Mouse (Mus musculus) intestine, postnatal 0 days (tissue): ENCODE results near the gene Maml3. TPM values are rescaled to one million over a fixed set of nuclear protein-coding genes. Genes with fewer than 3 reads are reported as not detected.

Experiments
- ATAC-seq: fragments of 200-750 bp; cut with Nextera tagmentation; 2 replicates; pipeline ENCODE4 v1.8.0; 2017; ENCODE audit warnings: mild to moderate bottlenecking, moderate TSS enrichment, moderate library complexity
- H3K27ac ChIP-seq: fragments of 300-500 bp; sonication (generic); 2 replicates; pipeline ENCODE4 v1.5.1; 2014; ENCODE audit warnings: mild to moderate bottlenecking, low read depth, low read length, moderate library complexity
- H3K27me3 ChIP-seq: fragments of 300-500 bp; sonication (generic); replicated peaks from 2 replicates; pipeline ENCODE4 v1.6.1; 2014; ENCODE audit warnings: low read length, mixed read lengths; ENCODE audit not compliant: control insufficient read depth, insufficient read depth
- H3K36me3 ChIP-seq: fragments of 300-500 bp; sonication (generic); 2 replicates; pipeline ENCODE4 v1.6.1; 2014; ENCODE audit warnings: mild to moderate bottlenecking, moderate library complexity; ENCODE audit not compliant: control insufficient read depth, insufficient read depth
- H3K4me1 ChIP-seq: fragments of 300-500 bp; sonication (generic); replicated peaks from 2 replicates; pipeline ENCODE4 v1.6.1; 2014; ENCODE audit warnings: antibody characterized with exemption, low read length, mixed read lengths; ENCODE audit not compliant: control insufficient read depth, insufficient read depth
- H3K4me2 ChIP-seq: fragments of 300-500 bp; sonication (generic); replicated peaks from 2 replicates; pipeline ENCODE4 v1.6.1; 2014; ENCODE audit warnings: low read depth, mild to moderate bottlenecking, moderate library complexity
- H3K4me3 ChIP-seq: fragments of 300-500 bp; sonication (generic); 2 replicates; pipeline ENCODE4 v1.5.1; 2014; ENCODE audit warnings: low read depth, low read length
- H3K9ac ChIP-seq: fragments of 300-500 bp; sonication (generic); 2 replicates; pipeline ENCODE4 v1.6.1; 2014; ENCODE audit warnings: mild to moderate bottlenecking, low read depth, low read length
- H3K9me3 ChIP-seq: fragments of 300-500 bp; sonication (generic); 2 replicates; pipeline ENCODE4 v1.6.1; 2016; ENCODE audit warnings: mixed run types; ENCODE audit not compliant: control insufficient read depth
- CTCF ChIP-seq: sonication (generic); IDR thresholded peaks from 2 replicates; pipeline ENCODE4 v1.5.1; 2016; ENCODE audit warnings: low read depth, mild to moderate bottlenecking, control low read depth, antibody characterized with exemption, moderate library complexity
- WGBS: fragments of 180-500 bp; shearing (Covaris S2); extraction: QIAGEN DNeasy Blood & Tissue Kit; methylation state at CpG from one replicate; pipeline ENCODE4 v1.1.7; 2014; 5-methylcytosine and 5-hydroxymethylcytosine counted together
- polyA plus RNA-seq: library from polyadenylated mRNA; unstranded; fragments of >200 nt; fragmentation: Nextera tagmentation; extraction: Ambion mirVana; gene quantifications from 2 replicates; pipeline ENCODE4 v1.2.1, GENCODE M21; 2015

The Maml3 gene
- polyA plus RNA-seq, 1 experiment from 2014 or later: 2.0 TPM

GRCm38 (mm10) chr3:52007602-52008252 is 97.1 kb downstream of the Maml3 start:
- H3K27me3 ChIP-seq: no peaks in the 10 kb centered on the region
- no peaks in the 10 kb centered on the region for H3K36me3 ChIP-seq
- peak overlapping the region; percentile 76 for H3K4me2 ChIP-seq
- 0 out of 2 replicates have a peak, but pooled peaks cover 2% of the 10 kb centered on the region for H3K4me1 ChIP-seq
- peak; percentile 51; the same call in 1 of the 2 replicates for TF ChIP-seq CTCF
- H3K9ac ChIP-seq: peak overlapping the region; percentile 31; the same call in 1 of the 2 replicates
- H3K4me3 ChIP-seq: peak overlapping the region; percentile 51
- H3K27ac ChIP-seq: peak overlapping the region; percentile 15; the same call in 1 of the 2 replicates
- H3K9me3 ChIP-seq: no peaks in the 10 kb centered on the region
- peak; percentile 28; the same call in 1 of the 2 replicates for ATAC-seq
- 1% methylated on average over 20 of the region's 21 CpGs for WGBS

- 0 out of 2 replicates have a peak overlapping the region, but pooled peaks have one; percentile 31 for H3K9ac ChIP-seq
- H3K27ac ChIP-seq: peak overlapping the region; percentile 42; the same call in 1 of the 2 replicates
- H3K9me3 ChIP-seq: no peaks in the 10 kb centered on the region
- no peaks in the 10 kb centered on the region for H3K27me3 ChIP-seq
- peak overlapping the region; percentile 51 for H3K4me3 ChIP-seq
- 23% methylated on average over 9 of the region's 9 CpGs for WGBS
- peak overlapping the region; percentile 76 for H3K4me2 ChIP-seq
- H3K4me1 ChIP-seq: 0 out of 2 replicates have a peak, but pooled peaks cover 2% of the 10 kb centered on the region
- TF ChIP-seq CTCF: no peak
- peak; percentile 50; the same call in 1 of the 2 replicates for ATAC-seq
- H3K36me3 ChIP-seq: no peaks in the 10 kb centered on the region
These were observed 98.0 kb downstream of the Maml3 start for GRCm38 (mm10) chr3:52006721-52007330.

GRCm38 (mm10) chr3:52003663-52004062 is 101.2 kb downstream of the Maml3 start:
- no peak overlapping the region for H3K4me3 ChIP-seq
- no peaks in the 10 kb centered on the region for H3K27me3 ChIP-seq
- no peak for ATAC-seq
- no peaks in the 10 kb centered on the region for H3K9me3 ChIP-seq
- no peak overlapping the region for H3K27ac ChIP-seq
- no peak for TF ChIP-seq CTCF
- no peak overlapping the region for H3K9ac ChIP-seq
- 0 out of 2 replicates have a peak, but pooled peaks cover 5% of the 10 kb centered on the region for H3K4me1 ChIP-seq
- WGBS: 83% methylated on average over 6 of the region's 6 CpGs
- no peaks in the 10 kb centered on the region for H3K36me3 ChIP-seq
- H3K4me2 ChIP-seq: no peak overlapping the region

- Histone ChIP-seq H3K4me3 (no peak overlapping the region), H3K9me3 (no peaks in the 10 kb centered on the region), H3K4me2 (no peak overlapping the region), H3K4me1 (peaks cover 4% of the 10 kb centered on the region; the same call in 1 of the 2 replicates), H3K36me3 (no peaks in the 10 kb centered on the region), H3K27me3 (no peaks in the 10 kb centered on the region), H3K9ac (no peak overlapping the region), H3K27ac (no peak overlapping the region)
- WGBS: 91% methylated on average over 9 of the region's 9 CpGs
- ATAC-seq: no peak
- TF ChIP-seq CTCF: no peak
These were observed 103.4 kb downstream of the Maml3 start for GRCm38 (mm10) chr3:52001518-52001895.

- H3K9me3 ChIP-seq: no peaks in the 10 kb centered on the region
- no peaks in the 10 kb centered on the region for H3K27me3 ChIP-seq
- H3K4me1 ChIP-seq: peaks cover 4% of the 10 kb centered on the region; the same call in 1 of the 2 replicates
- 88% methylated on average over 10 of the region's 10 CpGs for WGBS
- no peak for TF ChIP-seq CTCF
- H3K36me3 ChIP-seq: no peaks in the 10 kb centered on the region
- no peak overlapping the region for H3K9ac ChIP-seq
- H3K4me2 ChIP-seq: no peak overlapping the region
- no peak overlapping the region for H3K27ac ChIP-seq
- H3K4me3 ChIP-seq: no peak overlapping the region
- no peak for ATAC-seq
These were observed 103.9 kb downstream of the Maml3 start for GRCm38 (mm10) chr3:52000871-52001517.
